Mouse (Mus musculus) urinary bladder, postnatal 10 days (tissue): ENCODE results near the gene Fnbp1.
A peak's percentile ranks its signal among the peaks of the same experiment; 100 is the strongest.
"Not testable (repeated sequence)": the region's sequence is repeated elsewhere in the genome, so short reads cannot be mapped to it uniquely, and the experiment has no call there.

Experiments used
- DNase-seq: peaks from one replicate; pipeline ENCODE4 v3.0.0; 2022; ENCODE audit warnings: low spot score

Fnbp1 gene

GRCm38 (mm10) chr2:31141867-31142454 is at the start of gene Fnbp1:
TSS of gene Fnbp1 (minus strand) at chr2:31142008.
- peak; percentile 64 for DNase-seq

- no peak for DNase-seq
Measured at GRCm38 (mm10) chr2:31189654-31190053, 47.8 kb upstream of the Fnbp1 start.

- DNase-seq, result no peak
Measured at GRCm38 (mm10) chr2:31188691-31189090, 46.9 kb upstream of the Fnbp1 start.

GRCm38 (mm10) chr2:31183830-31184229 is 42.0 kb upstream of the Fnbp1 start:
- DNase-seq, result no peak

GRCm38 (mm10) chr2:31182786-31183330 is 41.0 kb upstream of the Fnbp1 start:
- no peak for DNase-seq

GRCm38 (mm10) chr2:31180081-31180551 is 38.3 kb upstream of the Fnbp1 start:
- DNase-seq, result no peak

- DNase-seq, result no peak
Measured at GRCm38 (mm10) chr2:31179471-31179870, 37.7 kb upstream of the Fnbp1 start.

GRCm38 (mm10) chr2:31178593-31178992 is 36.8 kb upstream of the Fnbp1 start:
- not testable (repeated sequence) for DNase-seq

GRCm38 (mm10) chr2:31173290-31173689 is 31.5 kb upstream of the Fnbp1 start:
- DNase-seq, result no peak

- no peak for DNase-seq
Measured at GRCm38 (mm10) chr2:31172536-31172935, 30.7 kb upstream of the Fnbp1 start.

- no peak for DNase-seq
Measured at GRCm38 (mm10) chr2:31172001-31172400, 30.2 kb upstream of the Fnbp1 start.

GRCm38 (mm10) chr2:31170164-31170563 is 28.4 kb upstream of the Fnbp1 start:
- DNase-seq, result no peak

- DNase-seq, result no peak
Measured at GRCm38 (mm10) chr2:31169001-31169400, 27.2 kb upstream of the Fnbp1 start.

- not testable (repeated sequence) for DNase-seq
Measured at GRCm38 (mm10) chr2:31167571-31167970, 25.8 kb upstream of the Fnbp1 start.

GRCm38 (mm10) chr2:31165529-31165928 is 23.7 kb upstream of the Fnbp1 start:
- DNase-seq, result no peak

GRCm38 (mm10) chr2:31164841-31165455 is 23.1 kb upstream of the Fnbp1 start:
- DNase-seq, result no peak

- DNase-seq, result no peak
Measured at GRCm38 (mm10) chr2:31163361-31164118, 21.7 kb upstream of the Fnbp1 start.

- no peak for DNase-seq
Measured at GRCm38 (mm10) chr2:31161620-31162019, 19.8 kb upstream of the Fnbp1 start.

GRCm38 (mm10) chr2:31160147-31160920 is 18.5 kb upstream of the Fnbp1 start:
- no peak for DNase-seq

- no peak for DNase-seq
Measured at GRCm38 (mm10) chr2:31156846-31157245, 15.0 kb upstream of the Fnbp1 start.

GRCm38 (mm10) chr2:31151892-31152812 is 10.3 kb upstream of the Fnbp1 start, which contains the start of gene Gpr107:
TSS of gene Gpr107 (plus strand) at chr2:31152316.
- peak; percentile 52 for DNase-seq
